Mouse (Mus musculus) bone marrow, adult 2 months (tissue): Measurements from ENCODE around the gene Ager.

Experiments
- CTCF ChIP-seq: fragments of 200-500 bp; IDR thresholded peaks from 2 replicates; pipeline ENCODE4 v1.5.1; 2011; ENCODE audit warnings: low read length, control low read depth; ENCODE audit not compliant: control insufficient read depth, insufficient read depth
- POLR2A ChIP-seq: fragments of 200-500 bp; IDR thresholded peaks from 2 replicates; pipeline ENCODE4 v1.6.1; 2011; ENCODE audit warnings: low read depth, mild to moderate bottlenecking, control low read depth, low read length, borderline replicate concordance; ENCODE audit not compliant: control insufficient read depth

- TF ChIP-seq CTCF (no peak), POLR2A (no peak)
Measured at GRCm38 (mm10) chr17:34593752-34594525, 3.7 kb upstream of the Ager start.
